Mouse (Mus musculus) gastrocnemius, adult 18-20 months (tissue): ENCODE measurements around the gene Rgl1. TPM values are rescaled to one million over a fixed set of nuclear protein-coding genes. Genes with fewer than 3 reads are reported as not detected.
A peak's percentile ranks its signal among the peaks of the same experiment; 100 is the strongest.

Source experiments
- DNase-seq: peaks from one replicate; pipeline ENCODE4 v3.0.0; 2021; ENCODE audit warnings: low spot score
- total RNA-seq, 2 experiments: library from RNA; stranded (reverse); gene quantifications; 2 replicates each; pipeline ENCODE4 v1.2.3; 2021

The Rgl1 gene
- total RNA-seq, 2 experiments from 2014 or later = 4.9 to 7.8 TPM

DNA sequence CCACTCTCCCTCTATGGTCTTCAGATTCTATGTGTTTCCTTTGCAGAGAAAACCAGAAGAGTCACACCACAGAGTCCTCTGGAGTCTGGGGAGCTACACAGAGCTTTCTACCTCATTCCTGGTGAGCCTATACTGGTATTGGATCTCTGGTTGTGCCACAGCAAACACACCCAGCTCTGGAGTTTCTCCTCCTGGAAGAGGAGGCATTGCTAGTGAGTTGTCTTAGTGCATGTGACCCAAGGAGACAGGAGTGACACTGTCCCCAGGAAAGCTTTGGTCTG, 149.4 kb downstream of the Rgl1 start:
- DNase-seq = no peak

DNA sequence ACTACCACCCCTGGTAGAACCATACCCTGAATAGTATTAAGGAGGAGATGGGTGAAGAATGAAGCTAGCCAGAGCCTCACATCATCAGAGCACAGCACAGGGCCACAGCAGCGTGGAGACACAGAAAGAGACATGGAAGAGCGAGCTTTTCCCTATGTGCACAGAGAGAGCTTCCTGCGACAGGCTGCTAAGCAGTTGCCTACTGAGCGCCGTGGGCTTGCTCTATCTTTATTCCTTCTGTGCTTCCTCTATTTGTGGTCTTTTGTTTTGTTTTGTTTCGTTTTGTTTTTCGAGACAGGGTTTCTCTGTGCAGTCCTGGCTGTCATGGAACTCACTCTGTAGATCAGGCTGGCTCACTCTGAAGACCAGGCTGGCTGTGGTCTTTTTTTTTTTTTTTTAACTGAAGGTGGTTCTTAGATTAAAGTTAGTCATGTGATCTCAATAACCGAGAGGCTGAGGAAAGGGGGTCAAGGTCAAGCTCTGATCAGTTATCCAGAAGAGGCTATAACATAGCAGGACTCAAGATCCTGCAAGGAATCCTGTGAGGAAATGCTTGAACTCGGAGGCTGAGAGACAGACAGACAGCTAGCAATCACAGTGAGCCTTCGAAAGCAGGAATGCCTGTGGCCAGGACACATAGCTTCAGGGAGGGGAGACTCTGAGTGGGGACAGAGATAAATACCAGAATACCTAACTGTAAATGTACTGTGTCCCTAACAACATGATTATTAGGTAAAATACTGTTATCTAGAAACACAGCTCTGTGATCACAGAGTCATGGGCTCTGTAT, 150.0 kb downstream of the Rgl1 start:
- no peak for DNase-seq

- DNase-seq = no peak
Observed at GRCm38 (mm10) chr1:152614743-152615380, 151.3 kb downstream of the Rgl1 start.

DNA sequence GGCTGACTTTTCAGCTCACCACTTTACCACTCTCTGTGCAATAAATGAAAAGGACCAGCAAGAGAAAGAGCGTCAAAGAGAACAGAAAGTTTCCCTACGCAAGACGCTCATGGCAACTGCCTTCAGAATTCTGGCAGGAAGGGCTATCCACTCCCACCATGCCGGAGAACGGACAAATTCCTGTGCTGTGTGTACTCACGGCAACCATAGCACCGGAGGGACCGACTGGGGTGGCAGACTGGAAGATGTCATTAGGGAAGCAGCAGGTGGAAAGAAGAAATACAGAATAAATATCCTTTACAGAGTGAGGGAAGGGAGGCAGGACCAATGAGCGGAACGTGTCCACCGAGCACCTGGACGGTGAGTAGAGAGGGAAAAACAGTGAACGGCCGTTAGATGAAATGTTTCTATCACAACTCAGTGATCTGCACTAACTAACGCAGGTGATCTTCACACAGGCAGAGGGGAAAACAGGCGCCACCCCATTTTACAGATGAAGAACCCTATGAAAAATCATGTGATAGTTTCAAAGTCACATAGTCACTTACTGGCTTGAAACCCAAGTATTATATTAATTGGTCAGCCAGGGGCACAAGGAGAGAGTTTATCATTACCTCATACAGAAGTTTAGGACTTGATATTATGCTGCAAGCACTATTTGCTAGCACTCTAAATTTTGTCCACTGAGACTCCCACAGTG, 152.8 kb downstream of the Rgl1 start:
- no peak for DNase-seq

GRCm38 (mm10) chr1:152612535-152613157, 153.5 kb downstream of the Rgl1 start:
- no peak for DNase-seq

GRCm38 (mm10) chr1:152609547-152609946, 156.6 kb downstream of the Rgl1 start:
- no peak for DNase-seq

- no peak for DNase-seq
Observed at GRCm38 (mm10) chr1:152609006-152609405, 157.1 kb downstream of the Rgl1 start.

DNA sequence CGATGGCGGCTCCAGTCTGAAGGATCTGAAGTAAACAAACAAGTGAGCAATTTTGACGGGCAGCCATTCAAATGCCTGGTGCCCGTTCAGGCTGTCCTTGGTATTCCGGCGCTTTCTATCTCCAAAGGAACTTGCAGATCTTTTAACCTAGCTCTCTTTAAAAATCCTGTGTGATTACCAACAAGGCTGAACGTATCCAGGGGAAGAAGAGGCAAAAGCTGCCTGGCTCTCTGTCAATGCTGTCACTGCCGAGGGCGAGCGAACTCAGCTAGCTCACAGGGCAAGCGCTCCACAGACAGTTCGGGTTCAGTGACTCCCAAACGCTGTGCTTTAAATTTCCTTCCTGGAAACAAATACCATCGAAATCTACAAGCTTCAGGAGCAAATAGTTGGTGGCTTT, 158.4 kb downstream of the Rgl1 start:
- DNase-seq = no peak

DNA sequence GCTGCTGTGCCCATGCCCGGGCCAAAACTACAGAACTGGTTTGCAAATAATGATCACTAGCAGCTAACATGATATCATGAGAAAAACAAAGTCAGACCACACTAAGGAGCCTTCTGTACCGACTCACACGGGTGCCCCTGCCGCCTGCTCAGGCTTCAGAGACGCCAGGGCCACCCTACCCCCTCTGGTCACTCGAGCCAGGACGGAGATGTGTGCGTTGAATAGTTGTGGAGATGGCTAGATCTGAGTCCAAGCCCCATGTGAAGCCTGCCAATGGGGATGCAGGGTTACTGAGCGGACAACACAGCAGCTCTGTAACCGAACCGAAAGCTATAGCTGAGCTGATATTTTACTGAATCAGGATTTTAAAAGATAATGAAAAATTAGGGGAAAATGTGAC, 159.4 kb downstream of the Rgl1 start:
- DNase-seq = no peak

DNA sequence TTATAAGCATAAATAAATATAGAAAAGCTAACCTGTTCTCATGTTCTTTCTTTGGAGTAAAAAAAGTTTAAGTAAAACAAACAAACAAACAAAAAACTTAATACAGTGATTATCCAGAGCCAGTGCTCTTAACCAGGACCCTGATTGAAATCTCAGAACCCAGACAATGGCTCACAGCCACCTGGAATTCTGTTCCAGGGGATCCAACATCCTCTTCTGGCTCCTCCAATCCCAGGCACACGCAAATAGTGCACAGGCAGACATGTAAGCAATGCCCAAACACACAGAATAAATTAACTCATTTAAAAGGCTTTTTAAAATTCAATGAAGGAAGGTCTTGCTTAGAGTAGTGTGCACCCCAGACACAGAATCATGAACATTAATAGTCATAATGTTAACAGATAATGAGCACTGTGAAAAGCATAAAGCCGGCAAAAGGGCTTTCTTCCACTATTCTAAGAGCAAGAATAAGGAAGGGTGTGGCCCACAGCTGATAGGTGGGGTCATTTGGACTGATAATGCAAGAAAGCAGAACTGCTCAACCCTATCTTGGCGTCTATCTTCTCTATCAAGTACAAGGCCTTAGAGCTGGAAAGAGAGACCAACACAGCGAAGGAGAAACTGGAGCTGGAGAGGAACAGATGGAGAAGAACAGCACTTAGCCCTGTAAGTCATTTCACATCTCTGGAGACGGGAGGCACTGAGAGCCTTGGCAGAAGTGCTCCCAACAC, 160.1 kb downstream of the Rgl1 start:
- DNase-seq = peak; percentile 48

DNA sequence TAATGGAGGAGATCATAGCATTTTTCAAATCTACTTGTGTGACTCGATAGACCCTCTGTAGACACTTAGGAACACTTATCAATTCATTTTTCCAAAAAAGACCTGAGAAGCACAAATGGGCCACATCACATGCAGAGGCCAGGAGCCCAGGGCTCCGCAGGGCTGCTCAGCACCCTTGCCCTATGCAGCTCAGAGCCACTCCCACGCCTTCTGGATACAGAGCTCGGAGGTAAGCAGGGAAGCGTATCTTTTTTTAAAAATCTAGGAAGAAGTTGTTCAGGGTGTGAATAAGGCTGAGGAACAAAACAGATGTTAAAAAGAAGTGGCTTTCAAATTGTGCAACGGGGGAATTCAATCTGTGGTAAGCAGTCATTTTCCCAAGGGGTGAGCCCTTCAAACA, 162.0 kb downstream of the Rgl1 start:
- DNase-seq = no peak

DNA sequence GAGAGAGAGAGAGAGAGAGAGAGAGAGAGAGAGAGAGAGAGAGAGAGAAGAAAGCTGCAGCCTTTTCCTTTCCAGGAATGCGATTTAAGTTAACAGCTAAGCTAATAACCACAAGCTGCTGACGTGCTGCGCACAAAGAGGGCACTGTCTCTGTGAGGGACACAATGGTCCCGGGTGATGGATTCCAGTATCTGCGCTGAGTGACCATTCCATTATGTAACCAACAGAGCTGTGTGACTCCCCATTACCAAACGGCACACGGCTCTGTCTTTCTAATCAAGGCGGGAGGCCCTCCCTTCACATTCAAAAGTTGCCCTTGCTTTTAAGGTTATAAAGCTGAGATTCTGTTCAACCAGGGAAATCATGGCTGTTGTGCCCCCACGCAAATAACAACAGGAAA, 162.5 kb downstream of the Rgl1 start:
- DNase-seq = no peak

DNA sequence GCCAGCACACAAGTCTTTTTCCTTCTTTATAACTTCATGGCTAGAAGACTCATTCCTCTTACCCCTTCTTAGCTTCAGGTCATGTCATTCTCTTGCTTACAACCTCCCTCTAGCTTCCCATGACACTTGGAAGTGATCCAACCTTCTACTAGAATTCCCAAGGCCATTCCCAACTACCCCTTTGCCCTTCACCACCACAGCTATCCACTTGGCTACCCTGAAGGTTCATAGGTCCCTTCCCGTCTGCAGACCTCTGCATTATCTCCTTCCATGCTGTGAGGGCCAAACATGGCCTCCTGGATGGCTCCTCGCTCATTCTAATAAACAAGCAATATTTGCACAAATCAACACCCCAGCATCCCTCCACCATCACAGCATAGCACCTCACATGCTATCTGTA, 165.7 kb downstream of the Rgl1 start:
- no peak for DNase-seq

GRCm38 (mm10) chr1:152599347-152599746, 166.8 kb downstream of the Rgl1 start:
- peak; percentile 54 for DNase-seq

DNA sequence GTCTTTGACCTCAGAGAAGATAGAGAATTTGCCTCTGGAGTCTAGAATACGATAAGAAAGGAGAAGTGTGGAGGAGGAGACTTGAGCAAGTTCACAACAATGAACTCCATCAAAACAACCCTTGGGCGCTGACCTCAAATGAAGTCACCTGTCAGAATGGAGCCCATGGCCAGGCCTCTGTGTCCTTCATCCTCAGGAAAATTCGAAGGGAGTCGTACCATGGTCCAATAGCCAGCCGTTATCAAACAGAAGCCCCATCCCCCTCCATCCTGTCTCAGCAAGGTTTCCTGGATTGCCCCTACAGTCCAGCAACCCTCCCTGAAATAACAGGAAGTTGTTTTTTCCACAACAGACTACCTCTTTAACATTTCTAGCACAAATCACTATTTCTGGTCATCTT, 171.5 kb downstream of the Rgl1 start:
- no peak for DNase-seq

DNA sequence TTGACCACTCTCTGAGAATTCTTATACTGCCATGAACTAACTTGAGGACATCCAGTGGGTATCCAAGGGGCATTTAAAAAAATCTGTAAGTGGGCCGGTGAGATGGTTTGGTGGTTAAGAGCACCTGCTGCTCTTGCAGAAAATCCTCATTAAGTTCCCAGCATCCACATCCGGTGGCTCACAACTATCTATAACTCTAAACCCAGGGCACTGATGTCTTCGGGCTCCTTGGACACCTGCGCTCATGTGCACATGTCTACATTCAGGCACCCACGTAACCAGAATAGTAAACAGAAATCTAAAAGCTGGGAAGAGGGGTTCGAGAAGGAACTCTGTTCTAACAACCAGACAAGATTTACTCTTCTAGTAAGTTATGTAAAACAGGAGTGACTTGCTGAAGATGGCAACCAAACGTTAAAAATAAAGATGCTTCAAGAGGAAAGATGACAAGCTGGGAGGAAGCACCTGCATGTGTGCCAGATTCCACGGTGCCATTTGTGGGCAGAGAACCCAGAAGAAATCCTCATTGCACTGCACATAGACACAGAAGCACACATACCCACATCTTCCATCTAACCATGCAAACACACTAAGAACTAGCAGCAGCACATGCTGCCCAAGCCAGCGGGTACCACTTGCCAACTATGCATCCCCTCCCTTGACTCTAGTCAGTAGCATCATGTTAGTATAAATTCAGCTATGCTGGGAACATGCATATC, 172.2 kb downstream of the Rgl1 start:
- no peak for DNase-seq

GRCm38 (mm10) chr1:152593382-152593781, 172.8 kb downstream of the Rgl1 start:
- no peak for DNase-seq

DNA sequence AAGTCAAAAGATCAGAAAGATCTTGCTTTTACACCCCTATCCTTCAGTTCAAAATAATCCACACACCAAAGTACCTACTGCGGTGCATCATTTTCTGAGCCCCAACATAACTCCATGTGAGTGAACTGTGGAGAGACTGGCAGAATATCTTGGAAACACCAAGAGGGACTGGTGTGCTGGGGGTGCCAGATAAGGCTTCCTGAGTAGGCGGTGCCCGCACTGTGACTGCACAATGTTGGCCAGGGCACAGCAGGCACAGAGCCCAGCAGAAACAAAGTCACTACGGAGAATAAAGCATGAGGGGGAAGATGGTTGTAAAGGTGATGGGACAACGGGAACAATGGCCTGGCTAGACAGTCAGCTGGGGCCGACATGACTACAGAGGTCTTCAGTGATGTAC, 173.5 kb downstream of the Rgl1 start:
- DNase-seq = no peak

- DNase-seq = no peak
Observed at GRCm38 (mm10) chr1:152591746-152592498, 174.2 kb downstream of the Rgl1 start.

DNA sequence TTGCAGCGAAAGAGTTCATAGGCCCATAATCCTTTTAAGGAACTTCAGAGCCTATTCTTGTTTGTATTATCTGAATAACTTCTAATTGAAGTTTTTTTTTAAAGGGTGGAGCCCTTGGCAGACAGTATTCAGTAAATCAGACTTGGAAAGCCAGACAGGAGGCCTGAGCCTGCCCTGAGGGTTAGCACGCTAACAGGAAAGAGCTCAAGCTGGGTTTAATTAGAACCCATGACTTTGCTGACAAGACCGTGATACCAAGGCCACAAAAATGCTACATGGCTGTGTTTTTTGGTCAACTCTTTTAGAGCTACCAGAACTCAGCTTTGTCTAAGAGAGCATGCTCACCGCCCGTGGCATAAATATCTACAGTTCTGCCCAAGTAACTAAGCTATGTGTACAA, 175.8 kb downstream of the Rgl1 start:
- DNase-seq = no peak
